Mouse (Mus musculus) mesoderm, embryonic 11.5 days (tissue): ENCODE measurements around the gene Prelid3b.
A peak's percentile ranks its signal among the peaks of the same experiment; 100 is the strongest.

Experiments used
- DNase-seq: peaks from one replicate; pipeline ENCODE4 v3.0.0-alpha.2; 2012; ENCODE audit warnings: low read depth, low spot score

Gene Prelid3b

DNA sequence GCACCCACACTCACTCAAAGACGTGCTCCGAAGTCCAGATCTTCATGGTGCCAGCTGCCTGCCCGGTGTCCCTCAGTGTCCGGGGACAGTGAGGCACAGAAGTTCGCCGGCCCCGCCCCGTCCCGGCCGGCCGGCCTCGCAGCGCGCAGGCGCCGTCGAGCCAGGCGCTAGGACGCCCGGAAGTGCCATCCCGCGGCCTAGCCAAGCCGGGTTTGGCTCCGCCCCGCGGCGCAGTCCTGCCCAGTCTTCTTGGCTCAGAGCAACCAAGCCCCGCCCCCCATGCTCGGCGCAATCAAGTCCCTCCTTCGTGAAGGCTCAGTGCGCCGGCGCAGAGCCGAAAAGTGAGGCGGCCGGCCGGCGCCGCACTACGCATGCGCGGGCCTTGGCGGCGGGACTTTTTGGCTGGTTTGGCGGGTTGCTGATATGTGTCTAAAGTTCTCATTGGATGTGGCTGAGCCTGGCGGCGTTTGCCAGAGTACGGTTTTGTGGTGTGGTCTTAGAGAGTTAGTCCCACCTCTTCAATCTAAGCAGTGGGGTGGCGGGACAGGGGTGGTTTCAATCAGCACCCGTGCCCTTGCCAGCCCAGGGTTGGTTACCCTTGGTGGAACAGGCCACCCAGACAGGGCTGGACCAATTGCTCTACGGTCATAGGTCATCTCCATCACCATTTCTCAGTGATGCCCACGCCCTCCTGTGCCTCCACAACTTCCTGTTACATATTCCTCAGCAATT is at the start of gene Prelid3b:
Gene Prelid3b (minus strand): TSS at position 264 of the 732 bp plus-strand sequence.
- DNase-seq = peak; percentile 100

DNA sequence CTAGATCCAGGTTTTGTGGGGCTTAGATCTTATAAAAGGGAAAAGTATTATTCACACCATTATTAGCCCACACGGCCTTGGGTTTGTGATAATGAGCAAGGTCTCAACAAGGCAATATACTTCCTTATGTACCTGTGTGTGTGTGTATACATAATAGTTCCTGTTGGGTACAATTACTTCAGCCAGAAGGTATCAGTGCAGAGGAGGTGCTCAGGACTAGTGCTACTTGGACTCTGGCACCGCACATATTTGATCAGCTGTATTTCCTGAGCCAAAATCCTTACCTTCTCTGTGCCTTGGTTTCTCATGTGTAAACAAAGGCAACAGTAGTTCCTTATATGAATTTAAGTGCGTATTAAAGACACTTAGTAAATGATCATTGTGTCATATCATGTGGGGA is 49.3 kb upstream of the Prelid3b start:
- DNase-seq = no peak

DNA sequence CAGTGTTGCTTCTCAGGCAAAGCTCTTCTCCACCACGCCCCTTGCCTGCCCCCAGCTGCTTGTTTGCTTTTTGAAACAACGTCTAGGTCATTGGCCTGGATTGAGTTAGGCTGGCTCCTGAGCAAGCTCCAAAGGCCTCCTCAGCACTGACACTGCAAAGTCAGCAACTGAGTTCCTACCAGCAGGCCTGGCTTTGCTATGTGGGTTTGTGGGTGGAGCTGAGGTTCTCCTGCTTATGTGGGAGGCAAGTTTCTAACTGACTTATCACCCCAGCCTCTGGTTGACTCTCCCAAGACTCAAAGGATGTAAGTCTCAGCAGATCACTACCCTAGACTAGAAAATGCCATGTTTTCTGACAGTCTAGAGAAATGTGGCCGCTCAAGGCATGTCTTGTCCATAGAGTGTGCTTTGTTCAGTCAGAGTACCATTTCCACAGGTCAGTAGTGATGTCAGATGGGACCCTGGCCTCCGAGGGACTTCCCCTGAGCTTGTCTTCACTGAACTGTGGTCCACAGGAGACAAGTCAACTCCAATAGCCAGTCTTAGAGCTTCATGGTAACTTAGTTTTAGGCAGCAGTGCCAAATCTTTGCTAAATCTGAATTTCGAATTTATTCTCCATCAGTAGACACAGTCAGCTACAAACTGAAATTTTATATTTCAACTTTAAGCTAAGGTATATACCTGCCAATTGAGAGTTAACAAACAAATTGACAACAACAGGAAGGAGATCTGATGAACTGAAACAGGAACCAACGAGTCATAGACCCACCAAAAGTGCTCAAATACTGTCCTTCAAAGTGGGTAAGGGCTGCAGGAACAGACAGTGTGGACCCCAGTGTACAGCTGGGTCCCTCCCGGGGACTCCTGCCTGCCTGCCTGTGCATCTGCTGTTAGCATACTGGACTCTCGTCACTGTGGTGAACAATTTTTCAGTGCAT is 44.5 kb upstream of the Prelid3b start:
- no peak for DNase-seq

DNA sequence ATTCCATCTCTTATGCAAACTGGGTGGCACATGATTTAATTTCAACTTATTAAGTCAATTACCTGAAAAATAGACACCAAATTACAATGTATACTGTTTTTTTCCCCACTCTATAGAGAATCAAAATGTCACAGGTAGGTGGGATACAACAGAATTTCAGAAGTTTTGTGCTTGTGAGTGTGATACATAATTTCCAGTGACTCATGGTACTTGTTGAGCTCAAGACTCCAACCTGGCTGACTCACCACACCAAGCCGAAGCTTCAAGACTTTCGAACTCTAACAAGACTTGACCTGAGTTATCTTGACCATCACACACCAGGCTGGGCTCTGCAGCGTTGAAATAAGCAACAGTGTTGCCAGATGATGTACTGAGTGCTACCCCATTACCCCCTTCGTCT is 42.0 kb upstream of the Prelid3b start:
- no peak for DNase-seq

DNA sequence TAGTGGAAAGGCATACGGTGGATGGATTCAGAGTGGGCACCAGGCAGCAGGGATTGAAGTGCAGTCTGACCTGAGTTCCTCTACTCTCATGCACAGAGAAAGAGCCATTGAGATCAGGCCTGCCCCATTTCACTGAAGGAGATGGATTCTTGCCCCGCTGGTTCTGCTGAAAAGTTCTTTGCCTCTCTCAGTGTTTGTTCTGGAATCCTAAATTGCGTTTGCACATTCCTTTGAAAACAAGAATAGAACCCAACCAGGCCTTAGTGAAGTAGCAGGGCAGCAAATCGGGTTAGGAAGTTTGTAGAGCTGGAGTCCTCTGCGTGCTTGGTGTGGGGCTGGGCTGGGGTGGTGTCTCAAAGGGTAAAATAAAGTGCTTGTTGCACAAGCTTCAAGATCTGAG is 40.9 kb upstream of the Prelid3b start:
- no peak for DNase-seq

DNA sequence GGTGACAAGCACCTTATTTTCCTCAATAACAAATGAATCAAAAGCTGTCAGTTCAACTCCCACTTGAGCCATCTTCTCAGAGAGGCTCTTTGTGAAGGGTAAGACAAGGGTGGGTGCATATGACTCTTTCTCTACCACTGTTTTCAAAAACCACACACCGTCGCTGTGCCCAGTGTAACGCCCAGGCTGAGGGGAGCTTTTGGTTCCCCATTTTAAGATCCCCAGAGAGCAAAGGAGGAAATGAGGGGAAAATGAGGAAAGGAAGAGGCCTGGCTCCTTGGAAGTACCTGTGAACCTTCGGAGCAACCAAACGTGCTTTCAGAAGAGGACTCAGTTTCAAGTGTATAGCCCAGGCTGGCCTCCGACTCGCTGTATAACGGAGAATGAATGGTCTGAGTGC is 36.9 kb upstream of the Prelid3b start:
- no peak for DNase-seq

DNA sequence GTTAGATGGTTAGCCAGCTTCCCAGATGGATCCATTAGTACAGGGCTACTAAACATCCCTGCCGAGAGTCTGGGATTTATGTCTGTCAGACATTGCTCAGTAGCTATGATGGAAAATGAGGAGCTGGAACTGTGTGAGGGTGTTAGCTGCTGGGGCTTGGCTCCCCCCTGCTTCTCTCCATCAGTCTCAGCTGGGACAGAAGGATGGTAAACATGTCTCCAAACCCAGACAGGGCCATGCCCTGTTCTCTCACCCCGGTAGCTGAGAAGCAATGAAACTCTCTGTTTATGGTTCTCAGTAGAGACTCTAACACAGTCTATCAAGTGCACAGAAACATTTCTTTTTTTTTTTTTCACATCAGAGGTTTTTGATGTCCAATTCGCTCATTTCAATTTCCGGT is 35.1 kb upstream of the Prelid3b start:
- no peak for DNase-seq

DNA sequence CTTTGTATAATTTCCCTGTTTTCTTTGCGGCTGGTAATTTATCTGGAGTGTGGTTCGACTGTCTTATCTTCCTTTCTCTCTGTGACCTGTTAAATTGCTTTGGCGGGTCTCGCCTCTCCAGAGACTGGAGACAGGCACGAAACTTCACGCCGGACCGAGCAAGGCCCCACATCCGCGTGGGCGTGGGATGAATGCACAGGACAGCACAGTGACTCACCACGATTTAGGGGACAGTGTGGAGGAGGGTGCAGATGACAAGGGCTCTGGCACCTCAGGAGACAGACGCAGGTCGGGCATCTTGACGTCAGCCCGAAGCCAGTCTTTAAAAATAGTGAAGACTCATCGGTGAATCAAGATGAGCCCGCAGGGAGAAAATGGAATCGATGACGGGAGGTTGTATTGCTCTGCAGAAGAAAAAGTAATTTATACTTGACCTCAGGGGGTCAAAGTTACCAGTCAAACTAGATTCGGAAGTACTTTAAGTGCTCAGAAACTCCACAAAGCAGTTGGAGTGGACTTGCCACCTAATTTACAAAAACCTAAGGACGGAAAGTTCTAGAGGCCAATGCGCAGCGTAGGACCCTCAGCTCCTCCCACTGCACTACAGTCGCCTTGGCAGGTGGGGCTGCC is 30.1 kb upstream of the Prelid3b start:
- DNase-seq = peak; percentile 6

DNA sequence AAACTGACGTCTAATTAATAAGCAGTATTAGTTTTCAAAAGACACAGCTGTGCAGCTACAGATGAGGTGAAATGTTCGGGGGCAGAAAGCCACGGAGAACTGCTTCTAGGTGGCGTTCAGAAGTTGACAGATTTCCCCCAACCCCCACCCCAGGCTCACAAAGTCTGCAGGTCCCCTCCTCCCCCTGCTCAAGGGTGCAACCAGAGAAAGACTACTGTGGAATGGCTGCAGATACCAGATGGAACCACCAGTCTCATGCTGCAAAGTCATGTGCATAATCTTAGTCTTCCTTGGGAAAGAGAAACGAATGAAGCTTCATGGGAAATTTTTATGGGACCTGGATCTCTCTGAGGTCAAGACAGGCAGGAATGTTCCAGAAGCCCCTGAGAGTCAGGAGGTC is 29.4 kb upstream of the Prelid3b start:
- no peak for DNase-seq

DNA sequence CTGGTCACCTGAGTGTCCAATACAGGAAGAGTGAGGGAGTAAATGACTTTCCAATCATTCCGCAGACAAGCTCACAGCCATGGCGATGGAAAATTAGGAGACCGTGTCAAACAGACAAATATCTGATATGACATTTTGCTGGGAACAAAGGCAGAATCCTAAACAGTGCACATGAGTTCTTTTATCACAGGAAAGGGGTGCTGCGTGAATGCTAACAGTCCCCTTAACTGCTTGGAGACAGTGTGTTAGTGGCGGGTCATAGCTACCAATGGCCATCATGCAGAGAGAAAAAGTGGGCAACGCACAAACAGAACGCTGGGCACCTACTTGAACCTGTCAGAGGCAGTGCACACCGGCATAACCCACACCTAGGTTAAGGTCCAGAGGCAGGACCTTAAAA is 28.6 kb upstream of the Prelid3b start:
- no peak for DNase-seq

DNA sequence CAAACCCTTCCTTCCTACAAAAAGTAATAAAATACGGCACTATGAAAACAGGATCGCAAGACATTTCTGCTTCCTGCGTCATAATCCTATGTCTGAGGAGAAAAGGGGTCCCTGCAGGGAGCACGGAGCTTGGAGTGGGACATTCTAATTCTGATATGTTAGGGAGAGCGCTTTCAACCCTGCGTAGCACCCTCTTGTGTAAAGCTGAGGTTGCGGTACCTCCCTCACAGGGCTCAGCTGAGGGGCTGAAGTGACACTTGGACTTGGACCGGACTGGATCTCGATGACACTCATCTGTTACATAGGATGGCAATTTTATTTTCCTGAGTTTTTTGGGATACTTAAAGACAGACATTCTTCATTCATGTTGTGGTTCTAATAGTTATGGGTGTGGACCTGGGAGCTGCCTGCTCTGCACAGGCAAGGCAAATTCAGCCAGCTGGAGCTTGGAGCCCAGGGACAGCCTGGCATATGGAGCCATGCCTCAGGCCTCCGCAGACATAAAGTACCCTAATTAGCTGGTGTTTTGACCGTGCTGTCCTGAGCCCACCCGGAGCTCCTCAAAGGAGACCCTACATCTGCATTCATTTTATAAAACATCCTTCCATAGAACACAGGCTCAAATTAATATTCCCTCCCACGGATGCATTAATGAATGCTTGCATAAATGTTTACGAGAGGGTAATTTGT is 28.1 kb upstream of the Prelid3b start:
- DNase-seq = no peak

DNA sequence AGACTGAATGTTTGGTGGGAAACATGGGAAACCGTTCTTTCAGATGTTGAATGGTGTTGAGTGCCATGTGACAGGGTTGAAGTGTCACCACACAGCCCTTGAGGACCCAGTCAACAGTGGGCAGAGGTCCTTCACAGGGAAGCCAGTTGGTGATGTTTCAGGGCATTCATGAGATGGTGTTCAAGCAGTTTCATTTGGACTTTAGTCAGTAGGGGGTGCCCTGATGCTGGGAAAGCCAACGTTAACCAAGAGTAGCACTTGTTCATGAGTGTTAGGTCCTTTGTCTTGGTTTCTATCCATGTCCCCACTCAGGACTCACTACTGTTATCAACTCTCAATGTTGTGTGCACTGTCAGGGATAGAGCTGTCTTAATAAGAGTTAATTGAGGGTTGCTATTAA is 20.0 kb upstream of the Prelid3b start:
- DNase-seq = no peak

DNA sequence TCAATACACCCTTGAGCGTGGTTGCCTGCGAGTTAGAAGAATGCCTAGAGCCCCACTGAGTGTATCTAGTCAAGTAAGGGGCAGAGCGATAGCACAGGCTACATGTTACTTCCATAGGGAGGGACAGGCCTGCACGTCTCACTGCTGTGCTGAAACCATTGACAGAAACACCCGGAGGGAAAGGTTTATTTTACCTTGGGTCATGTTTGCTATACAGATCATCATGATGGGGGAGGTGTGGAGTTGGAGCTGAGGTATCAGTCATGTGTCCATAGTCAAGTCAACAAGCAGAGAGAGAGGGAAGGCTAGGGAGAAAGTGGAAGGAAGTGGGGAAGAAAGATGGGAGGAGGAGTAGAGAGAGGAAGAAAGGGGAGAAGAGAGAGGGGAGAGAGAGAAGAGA is 14.1 kb upstream of the Prelid3b start:
- no peak for DNase-seq

DNA sequence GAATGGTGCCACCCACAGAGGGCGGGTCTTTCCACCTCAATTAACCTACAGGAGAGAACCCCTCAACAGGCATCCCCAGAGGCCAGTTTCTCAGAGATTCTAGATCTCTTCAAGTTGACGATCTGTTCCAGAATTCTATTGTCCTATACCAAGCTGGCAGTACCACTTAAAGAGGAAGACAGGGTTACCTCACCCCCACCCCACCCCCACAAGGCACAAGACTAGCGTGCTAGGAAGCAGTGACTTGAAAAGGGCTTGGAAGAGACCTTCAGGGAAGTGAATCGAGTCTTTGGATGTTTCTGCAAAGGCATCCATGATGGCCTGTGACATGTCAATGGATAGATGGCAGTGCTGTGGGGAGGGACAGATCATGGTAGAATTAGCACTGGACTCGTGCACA is 5.9 kb upstream of the Prelid3b start:
- DNase-seq = no peak

DNA sequence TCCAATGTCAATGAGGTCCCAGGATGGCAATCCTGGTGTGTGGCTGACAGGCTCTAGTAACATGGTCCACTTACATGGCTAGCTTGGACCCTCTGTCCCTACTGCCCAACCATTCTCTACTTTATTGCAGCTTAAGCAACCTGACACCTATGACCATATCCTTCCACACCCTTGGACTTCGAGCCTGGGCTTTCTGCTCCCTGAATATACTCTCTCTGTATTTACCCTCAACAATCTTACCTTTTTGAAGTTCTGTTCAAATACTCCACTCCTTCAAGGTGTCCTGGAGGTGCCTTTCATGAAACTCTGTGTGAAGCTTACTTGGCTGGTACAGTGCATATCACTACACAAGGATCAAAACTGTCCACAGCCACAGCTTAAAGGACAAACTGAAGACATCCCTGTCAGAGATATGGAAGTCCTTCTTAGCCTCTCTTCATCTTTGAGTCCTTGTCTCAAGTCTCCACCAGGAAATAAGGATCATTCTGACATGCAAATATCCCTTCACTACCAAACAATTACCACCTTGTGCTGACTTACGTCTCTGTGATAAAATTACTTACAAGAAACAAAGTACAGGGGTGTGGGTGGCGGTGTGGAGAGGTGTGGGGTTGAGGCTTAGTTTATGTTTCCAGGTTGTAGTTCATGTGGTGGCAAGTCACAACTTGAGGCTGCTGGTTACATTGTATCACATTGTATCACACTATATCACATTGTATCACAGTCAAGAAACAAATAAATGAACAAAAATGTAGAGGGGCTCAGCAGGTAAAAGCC is 4.8 kb upstream of the Prelid3b start:
- no peak for DNase-seq

DNA sequence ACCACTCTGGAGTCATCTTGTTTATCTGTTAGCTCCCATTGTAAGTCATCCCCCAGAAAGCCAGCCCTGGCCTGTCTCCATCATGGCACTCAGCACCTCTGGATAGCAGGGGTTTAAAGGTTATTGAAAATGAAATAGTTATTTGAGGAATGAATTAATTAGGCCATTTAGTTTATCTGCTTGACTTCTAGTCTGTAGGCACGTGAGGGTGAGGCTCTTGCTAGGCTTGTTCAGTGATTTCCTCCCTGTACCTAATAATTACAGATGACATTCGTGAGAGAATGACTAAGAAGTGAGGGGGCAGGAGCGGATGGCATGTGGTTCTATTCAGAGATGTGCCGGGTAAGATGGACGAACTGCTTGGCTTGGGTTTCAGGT is 658 bp upstream of the Prelid3b start:
- DNase-seq = no peak

DNA sequence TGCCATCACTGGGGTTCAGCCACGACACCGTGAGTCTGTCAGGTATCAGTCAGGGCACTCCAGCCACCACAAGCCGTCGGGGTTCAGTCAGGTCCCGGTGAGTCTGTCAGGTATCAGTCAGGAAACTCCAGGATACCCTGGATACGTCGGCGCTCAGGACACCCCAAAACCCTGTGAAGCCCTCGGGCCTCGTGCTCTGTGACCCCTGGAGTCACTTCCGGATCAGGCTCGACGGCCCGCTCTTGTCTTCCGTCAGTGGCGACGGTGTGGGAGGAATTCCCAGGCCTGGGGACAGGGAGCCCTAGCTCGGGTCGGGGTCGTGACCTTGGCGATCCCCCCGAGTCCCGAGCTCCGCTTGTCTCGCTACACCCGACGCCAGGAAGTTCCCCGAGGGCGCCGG is 474 bp downstream of the Prelid3b start:
- no peak for DNase-seq

DNA sequence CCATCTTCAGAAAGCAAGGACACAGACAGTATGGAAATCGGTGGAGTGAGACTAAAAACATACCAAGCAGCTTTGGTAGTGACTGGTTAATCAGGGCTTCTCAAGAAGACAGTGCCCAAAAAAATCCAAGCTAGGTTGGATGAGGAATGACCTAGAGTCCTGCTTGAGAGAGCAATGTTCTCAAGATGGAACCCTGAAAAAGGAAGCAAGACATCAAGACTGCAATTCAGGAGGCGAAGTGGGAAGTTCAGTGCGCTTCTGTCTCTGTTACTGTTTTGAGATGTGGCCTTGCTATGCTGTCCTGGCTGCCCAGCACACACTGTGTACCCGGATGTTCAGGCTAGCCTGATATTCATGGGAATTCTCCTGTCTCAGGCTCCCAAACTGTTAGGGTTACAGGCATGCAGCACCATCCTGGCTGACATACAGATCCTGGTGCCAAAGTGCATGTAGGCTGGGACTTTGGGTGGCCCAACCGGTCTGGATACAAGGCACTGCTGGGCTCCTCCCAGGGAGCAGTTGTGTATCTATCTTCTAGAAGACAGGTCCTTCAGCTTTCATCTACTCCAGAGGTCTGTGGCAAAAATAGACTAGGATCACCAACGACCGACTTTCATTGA is 2.0 kb downstream of the Prelid3b start:
- DNase-seq = no peak

DNA sequence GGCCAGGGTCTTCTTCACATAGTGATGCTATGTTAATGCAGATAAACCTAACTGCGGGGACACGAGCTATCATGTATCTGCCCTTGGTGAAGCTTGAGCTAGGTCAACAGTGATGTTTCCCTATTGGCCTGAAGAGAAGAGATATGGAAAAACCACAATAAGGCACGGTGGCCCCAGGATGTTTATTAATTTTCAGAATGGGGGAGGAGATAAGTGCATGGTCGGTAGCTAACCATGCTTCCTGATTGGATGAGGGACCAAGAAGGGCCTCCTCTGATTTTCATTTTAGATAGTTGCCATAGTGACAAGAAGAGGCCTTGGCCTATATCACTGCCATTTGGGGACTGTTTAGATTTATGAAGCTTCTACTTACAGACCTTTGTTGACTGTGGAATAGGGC is 2.5 kb downstream of the Prelid3b start:
- no peak for DNase-seq

DNA sequence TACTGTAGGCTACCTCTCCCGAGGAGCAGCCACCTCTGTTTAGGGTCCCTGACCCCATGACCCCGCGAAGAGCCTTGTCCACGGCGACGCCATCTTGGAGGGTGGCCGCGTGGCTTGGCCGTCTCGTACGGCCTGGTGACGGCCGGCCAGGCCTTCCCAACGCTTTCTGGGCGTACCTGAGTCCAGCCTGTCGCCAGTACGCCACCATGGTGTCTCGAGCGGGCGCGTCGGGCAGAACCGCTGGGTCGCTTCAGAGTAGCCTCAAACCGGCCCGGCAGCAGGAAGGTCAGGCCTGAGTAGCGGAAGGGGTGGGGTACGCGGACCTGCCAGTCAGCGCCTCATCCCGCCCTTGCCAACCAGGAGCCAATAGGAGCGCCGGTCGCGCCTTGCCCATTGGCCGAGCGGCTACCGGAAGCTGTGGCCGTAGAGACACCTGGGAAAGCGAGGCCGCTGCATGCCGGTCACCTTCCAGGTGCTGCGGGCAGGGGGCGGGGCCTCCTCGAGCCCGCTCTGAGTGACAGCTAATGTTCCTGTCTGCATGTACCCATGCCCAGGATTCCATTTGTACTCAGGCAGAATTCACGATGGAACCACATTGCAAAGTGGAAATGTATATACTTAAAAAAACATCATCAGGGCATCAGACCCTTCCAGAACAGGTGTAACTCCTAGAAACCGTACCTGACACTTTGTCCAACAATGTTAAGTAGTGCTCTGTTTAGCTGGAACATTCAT is 8.9 kb downstream of the Prelid3b start, which contains the start of gene Atp5e:
Gene Atp5e (minus strand): TSS at position 317 of the 735 bp plus-strand sequence.
- peak; percentile 89 for DNase-seq
